ENCODE assay signal across 13 mouse cellular contexts in genomic region chr5:125165993-125166392, GRCm38 (mm10). TPM values are rescaled to one million over a fixed set of nuclear protein-coding genes. Genes with fewer than 3 reads are reported as not detected.
DNase-seq lines count a peak whose midpoint lies in the region; ATAC-seq and TF ChIP-seq lines count a peak whose summit lies in the region.
"Had no signal": no experiment of that assay in that cellular context is flagged by ENCODE, and none has a peak within 500 bp of the region (broad histone marks: within the 10 kb centered on the region; RNA-seq: fewer than 3 reads in every experiment).

No protein-coding gene starts in this region.

- TF ChIP-seq POLR2A in lung, adult 2 months (IDR thresholded peaks at IDR 0.05; ENCODE audit: borderline replicate concordance, extremely low read depth, low read depth, low read length): no peak
- TF ChIP-seq POLR2A in myocyte (IDR thresholded peaks at IDR 0.05; ENCODE audit: insufficient read length, low read depth): no peak

- H3K4me3 ChIP-seq in forebrain, embryonic 12.5 days (replicated peaks): no peak overlapping the region
- H3K4me3 ChIP-seq in forebrain, embryonic 14.5 days (ENCODE audit: low read depth, low read length): no peak overlapping the region
- no peak overlapping the region for H3K4me3 ChIP-seq in hindbrain, embryonic 13.5 days
- H3K4me3 ChIP-seq in hindbrain, embryonic 11.5 days (ENCODE audit: low read depth, low read length): no peak overlapping the region
- no peak overlapping the region for H3K4me3 ChIP-seq in lung, embryonic 16.5 days (ENCODE audit: low read length)
- no peak overlapping the region for H3K4me3 ChIP-seq in lung, adult 2 months (replicated peaks; ENCODE audit: extremely low read depth, low read depth, low read length)
- no peak overlapping the region for H3K4me3 ChIP-seq in myocyte

- no peak for TF ChIP-seq CTCF in lung, adult 2 months (IDR thresholded peaks at IDR 0.05; ENCODE audit: insufficient read depth, low read length)

- no peak overlapping the region for H3K9ac ChIP-seq in forebrain, embryonic 12.5 days
- H3K9ac ChIP-seq in forebrain, embryonic 14.5 days (ENCODE audit: low read length): no peak overlapping the region
- H3K9ac ChIP-seq in hindbrain, embryonic 13.5 days: no peak overlapping the region
- H3K9ac ChIP-seq in hindbrain, embryonic 11.5 days (ENCODE audit: low read depth, low read length): no peak overlapping the region
- no peak overlapping the region for H3K9ac ChIP-seq in lung, embryonic 16.5 days (ENCODE audit: low read length)

- no peak for ATAC-seq in forebrain, embryonic 12.5 days (ENCODE audit: low FRiP score)
- no peak for ATAC-seq in forebrain, embryonic 14.5 days
- no peak for ATAC-seq in hindbrain, embryonic 13.5 days (ENCODE audit: low FRiP score)
- ATAC-seq in hindbrain, embryonic 11.5 days (ENCODE audit: low FRiP score): no peak
- no peak for ATAC-seq in lung, embryonic 16.5 days (ENCODE audit: low read depth)

- H3ac ChIP-seq in myocyte (ENCODE audit: control insufficient read depth, insufficient read length): no peak overlapping the region

- H3K79me2 ChIP-seq in myocyte (ENCODE audit: control insufficient read depth, insufficient read depth): peaks cover 94% of the 10 kb centered on the region

- 89% methylated on average over 14 of the region's 14 CpGs for WGBS in forebrain, embryonic 12.5 days
- 89% methylated on average over 14 of the region's 14 CpGs for WGBS in forebrain, embryonic 14.5 days
- 77% methylated on average over 14 of the region's 14 CpGs for WGBS in hindbrain, embryonic 13.5 days
- WGBS in hindbrain, embryonic 11.5 days: 85% methylated on average over 14 of the region's 14 CpGs
- 86% methylated on average over 14 of the region's 14 CpGs for WGBS in lung, embryonic 16.5 days
- WGBS in lung, adult 2 months: 96% methylated on average over 14 of the region's 14 CpGs

- H3K27me3 ChIP-seq in forebrain, embryonic 12.5 days: no peaks in the 10 kb centered on the region
- H3K27me3 ChIP-seq in forebrain, embryonic 14.5 days (replicated peaks; ENCODE audit: control insufficient read depth, insufficient read depth, low read length): no peaks in the 10 kb centered on the region
- no peaks in the 10 kb centered on the region for H3K27me3 ChIP-seq in hindbrain, embryonic 13.5 days
- no peaks in the 10 kb centered on the region for H3K27me3 ChIP-seq in hindbrain, embryonic 11.5 days (ENCODE audit: control insufficient read depth, insufficient read depth, low read length)
- H3K27me3 ChIP-seq in lung, embryonic 16.5 days (ENCODE audit: control insufficient read depth, insufficient read depth, low read depth, low read length): no peaks in the 10 kb centered on the region
- H3K27me3 ChIP-seq in myocyte (ENCODE audit: control insufficient read depth, insufficient read depth, insufficient read length): no peaks in the 10 kb centered on the region

- H3K4me1 ChIP-seq in forebrain, embryonic 12.5 days: peaks cover 73% of the 10 kb centered on the region
- peaks cover 55% of the 10 kb centered on the region for H3K4me1 ChIP-seq in forebrain, embryonic 14.5 days (ENCODE audit: control insufficient read depth, insufficient read depth, low read length)
- peaks cover 97% of the 10 kb centered on the region for H3K4me1 ChIP-seq in hindbrain, embryonic 13.5 days (replicated peaks)
- H3K4me1 ChIP-seq in hindbrain, embryonic 11.5 days (replicated peaks; ENCODE audit: control insufficient read depth, insufficient read depth, low read length): peaks cover 28% of the 10 kb centered on the region
- peaks cover 53% of the 10 kb centered on the region for H3K4me1 ChIP-seq in lung, embryonic 16.5 days (replicated peaks; ENCODE audit: control insufficient read depth, insufficient read depth, low read length)
- peaks cover 42% of the 10 kb centered on the region for H3K4me1 ChIP-seq in lung, adult 2 months (ENCODE audit: control insufficient read depth, insufficient read depth, low read length)

- no peak overlapping the region for H3K4me2 ChIP-seq in forebrain, embryonic 12.5 days
- no peak overlapping the region for H3K4me2 ChIP-seq in forebrain, embryonic 14.5 days (ENCODE audit: low read length)
- H3K4me2 ChIP-seq in hindbrain, embryonic 13.5 days: no peak overlapping the region
- no peak overlapping the region for H3K4me2 ChIP-seq in hindbrain, embryonic 11.5 days (replicated peaks; ENCODE audit: low read depth, low read length)
- H3K4me2 ChIP-seq in lung, embryonic 16.5 days (ENCODE audit: low read depth, low read length): no peak overlapping the region
- H3K4me2 ChIP-seq in myocyte (ENCODE audit: low read depth): peak overlapping the region; percentile 63

- H3K27ac ChIP-seq in forebrain, embryonic 12.5 days: 0 out of 2 replicates have a peak overlapping the region, but pooled peaks have one; percentile 83
- no peak overlapping the region; the same call in 1 of the 2 replicates for H3K27ac ChIP-seq in forebrain, embryonic 14.5 days (ENCODE audit: low read depth, low read length)
- peak overlapping the region; percentile 81; the same call in 1 of the 2 replicates for H3K27ac ChIP-seq in hindbrain, embryonic 13.5 days
- no peak overlapping the region for H3K27ac ChIP-seq in hindbrain, embryonic 11.5 days (ENCODE audit: low read depth, low read length)
- peak overlapping the region; percentile 57; the same call in 1 of the 2 replicates for H3K27ac ChIP-seq in lung, embryonic 16.5 days (ENCODE audit: low read length)

- DNase-seq in forebrain, embryonic 14.5 days (ENCODE audit: low spot score): no peak
- no peak for DNase-seq in hindbrain, embryonic 11.5 days (ENCODE audit: low spot score)
- DNase-seq in lung, adult 2 months: no peak
- DNase-seq in layer of hippocampus, postnatal 14 days (ENCODE audit: low spot score in 2 of 2): no peak
- DNase-seq: adrenal gland, postnatal 36 days; cerebellum, adult 11 months; heart, postnatal 36 days; lung, postnatal 36 days; thymus, postnatal 14 days had no signal

- H3K9me3 ChIP-seq in forebrain, embryonic 12.5 days: no peaks in the 10 kb centered on the region
- no peaks in the 10 kb centered on the region for H3K9me3 ChIP-seq in forebrain, embryonic 14.5 days (replicated peaks; ENCODE audit: control insufficient read depth, low read length)
- no peaks in the 10 kb centered on the region for H3K9me3 ChIP-seq in hindbrain, embryonic 13.5 days
- H3K9me3 ChIP-seq in hindbrain, embryonic 11.5 days (ENCODE audit: control insufficient read depth, low read length): no peaks in the 10 kb centered on the region
- H3K9me3 ChIP-seq in lung, embryonic 16.5 days (ENCODE audit: control insufficient read depth, low read length): no peaks in the 10 kb centered on the region

- no peaks in the 10 kb centered on the region; the same call in 1 of the 2 replicates for H3K36me3 ChIP-seq in forebrain, embryonic 12.5 days (replicated peaks)
- 0 out of 2 replicates have a peak, but pooled peaks cover 2% of the 10 kb centered on the region for H3K36me3 ChIP-seq in forebrain, embryonic 14.5 days (ENCODE audit: control insufficient read depth, insufficient read depth, low read length)
- H3K36me3 ChIP-seq in hindbrain, embryonic 13.5 days: no peaks in the 10 kb centered on the region
- no peaks in the 10 kb centered on the region for H3K36me3 ChIP-seq in hindbrain, embryonic 11.5 days (ENCODE audit: control insufficient read depth, insufficient read depth, low read length)
- H3K36me3 ChIP-seq in lung, embryonic 16.5 days (ENCODE audit: control insufficient read depth, insufficient read depth, low read length): no peaks in the 10 kb centered on the region
- peaks cover 6% of the 10 kb centered on the region for H3K36me3 ChIP-seq in myocyte (ENCODE audit: control insufficient read depth, insufficient read depth)

TF ChIP-seq in myocyte, 11 proteins besides CTCF, POLR2A, EP300 and RAD21:
- TF ChIP-seq CEBPB (IDR thresholded peaks at IDR 0.05; ENCODE audit: insufficient read depth, poor library complexity, severe bottlenecking) (no peak), MYOG (IDR thresholded peaks at IDR 0.05; ENCODE audit: control insufficient read depth in 1 of 3, insufficient read depth in 1 of 3, insufficient read length in 2 of 3, low read depth in 2 of 3) (no peak), SRF (IDR thresholded peaks at IDR 0.05; ENCODE audit: control insufficient read depth, insufficient read length, low read depth) (no peak)

RNA-seq across cellular contexts. Expression of gene Ncor2, which starts 13.0 kb away (rescaled TPM):
- 26.0 and 27.0 TPM in 2 replicates for polyA plus RNA-seq in forebrain, embryonic 12.5 days (2016; fragmentation: Nextera tagmentation; extraction: Ambion mirVana)
- 15.1 and 22.3 TPM in 2 replicates for polyA plus RNA-seq in forebrain, embryonic 14.5 days (2014; fragmentation: Nextera tagmentation; extraction: Ambion mirVana)
- polyA plus RNA-seq in hindbrain, embryonic 13.5 days (2015; fragmentation: Nextera tagmentation; extraction: Ambion mirVana): 24.8 and 25.1 TPM in 2 replicates
- 14.5 and 21.2 TPM in 2 replicates for polyA plus RNA-seq in hindbrain, embryonic 11.5 days (2014; fragmentation: Nextera tagmentation; extraction: Ambion mirVana)
- 20.3 and 27.3 TPM in 2 replicates for polyA plus RNA-seq in lung, embryonic 16.5 days (2015; fragmentation: Nextera tagmentation; extraction: Ambion mirVana)
- polyA plus RNA-seq in lung, adult 2 months (2012; rRNA removed): 65.5 and 78.9 TPM in 2 replicates
- 127 TPM for polyA plus RNA-seq in myocyte (2012; fragmentation: generic; extraction: Trizol)
- 100 to 1,000 TPM; 238 to 254 TPM for total RNA-seq in layer of hippocampus, postnatal 14 days (2021)

Comparison
In these comparisons a context has a peak if more than half of its experiments do, and no peak if none do; other contexts are left out.
1. H3K27ac ChIP-seq: peak in forebrain, embryonic 12.5 days (single experiment), hindbrain, embryonic 13.5 days (single experiment) and lung, embryonic 16.5 days (single experiment); none in forebrain, embryonic 14.5 days (single experiment) and hindbrain, embryonic 11.5 days (single experiment).